Mouse (Mus musculus) liver, embryonic 14.5 days (tissue): ENCODE data around the gene Amdhd2.

Source experiments
- CTCF ChIP-seq: IDR thresholded peaks from 2 replicates; pipeline ENCODE4 v1.5.1; 2016; ENCODE audit warnings: antibody characterized with exemption, low read depth, control low read depth
- EP300 ChIP-seq: IDR thresholded peaks from 2 replicates; pipeline ENCODE4 v1.6.1; 2016; ENCODE audit warnings: antibody characterized with exemption, low read depth

GRCm38 (mm10) chr17:24155742-24156141, 7.8 kb downstream of the Amdhd2 start:
- TF ChIP-seq EP300 (no peak), CTCF (no peak)
